Mouse (Mus musculus): ENCODE data around the gene Mrfap1. TPM values are rescaled to one million over a fixed set of nuclear protein-coding genes. Genes with fewer than 3 reads are reported as not detected.

Mrfap1 gene
- 100 to 1,000 TPM; 585 to 626 TPM for total RNA-seq (2021)

GRCm38 (mm10) chr5:36796296-36797014 lies at the start of gene Mrfap1:
Mrfap1 (minus strand) TSS chr5:36796772.
- DNase-seq = peak; percentile 93 to 95

- no peak for DNase-seq
Observed at GRCm38 (mm10) chr5:36844490-36844889, 47.9 kb upstream of the Mrfap1 start.

- no peak for DNase-seq
Observed at GRCm38 (mm10) chr5:36841701-36842100, 45.1 kb upstream of the Mrfap1 start.

GRCm38 (mm10) chr5:36840092-36840491 lies 43.5 kb upstream of the Mrfap1 start:
- no peak for DNase-seq

- DNase-seq = no peak
Observed at GRCm38 (mm10) chr5:36839602-36840001, 43.0 kb upstream of the Mrfap1 start.

GRCm38 (mm10) chr5:36839032-36839431 lies 42.5 kb upstream of the Mrfap1 start:
- no peak for DNase-seq

- DNase-seq = peak; percentile 73 to 77
Observed at GRCm38 (mm10) chr5:36835933-36836332, 39.4 kb upstream of the Mrfap1 start.

GRCm38 (mm10) chr5:36831272-36831671 lies 34.7 kb upstream of the Mrfap1 start:
- no peak for DNase-seq

GRCm38 (mm10) chr5:36829913-36830879 lies 33.6 kb upstream of the Mrfap1 start, which contains the start of gene Man2b2:
Man2b2 (minus strand) TSS chr5:36830653.
- DNase-seq = peak; percentile 85 to 87

- DNase-seq = no peak
Observed at GRCm38 (mm10) chr5:36829098-36829497, 32.5 kb upstream of the Mrfap1 start.

GRCm38 (mm10) chr5:36822907-36823306 lies 26.3 kb upstream of the Mrfap1 start:
- DNase-seq = no peak

- DNase-seq = peak; percentile 33 to 61
Observed at GRCm38 (mm10) chr5:36820142-36820541, 23.6 kb upstream of the Mrfap1 start.

- no peak for DNase-seq
Observed at GRCm38 (mm10) chr5:36819742-36820141, 23.2 kb upstream of the Mrfap1 start.

GRCm38 (mm10) chr5:36817738-36818137 lies 21.2 kb upstream of the Mrfap1 start:
- DNase-seq = no peak

- no peak for DNase-seq
Observed at GRCm38 (mm10) chr5:36814554-36814953, 18.0 kb upstream of the Mrfap1 start.

GRCm38 (mm10) chr5:36811413-36811812 lies 14.8 kb upstream of the Mrfap1 start:
- peak in 1 of 2 experiments; percentile 53 for DNase-seq

- no peak for DNase-seq
Observed at GRCm38 (mm10) chr5:36810634-36811033, 14.1 kb upstream of the Mrfap1 start.

GRCm38 (mm10) chr5:36809123-36809522 lies 12.6 kb upstream of the Mrfap1 start:
- no peak for DNase-seq

- DNase-seq = no peak
Observed at GRCm38 (mm10) chr5:36807106-36807505, 10.5 kb upstream of the Mrfap1 start.

- DNase-seq = no peak
Observed at GRCm38 (mm10) chr5:36797291-36797690, 719 bp upstream of the Mrfap1 start.

- DNase-seq = peak; percentile 80 to 83
Observed at GRCm38 (mm10) chr5:36795647-36796295, 801 bp downstream of the Mrfap1 start.

GRCm38 (mm10) chr5:36791861-36792260 lies 4.7 kb downstream of the Mrfap1 start:
- DNase-seq = no peak

- DNase-seq = no peak
Observed at GRCm38 (mm10) chr5:36786052-36786451, 10.5 kb downstream of the Mrfap1 start.

All from layer of hippocampus, postnatal 36 days (tissue).